Mouse (Mus musculus) olfactory bulb, adult 2 months (tissue): ENCODE measurements around the gene 1600014C10Rik. TPM values are rescaled to one million over a fixed set of nuclear protein-coding genes. Genes with fewer than 3 reads are reported as not detected.

Source experiments
- H3K27ac ChIP-seq: fragments of 200-500 bp; 2 replicates; pipeline ENCODE4 v1.5.1; 2012; ENCODE audit warnings: low read depth, low read length; ENCODE audit not compliant: insufficient read depth
- H3K4me1 ChIP-seq: fragments of 200-500 bp; 2 replicates; pipeline ENCODE4 v1.6.1; 2012; ENCODE audit warnings: low read length; ENCODE audit not compliant: control insufficient read depth, insufficient read depth
- H3K4me3 ChIP-seq: fragments of 200-500 bp; 2 replicates; pipeline ENCODE4 v1.5.1; 2012; ENCODE audit warnings: mild to moderate bottlenecking, low read depth, low read length, moderate library complexity; ENCODE audit not compliant: insufficient read depth
- CTCF ChIP-seq: fragments of 200-500 bp; IDR thresholded peaks from 2 replicates; pipeline ENCODE4 v1.5.1; 2012; ENCODE audit warnings: low read depth, mild to moderate bottlenecking, low read length, moderate library complexity; ENCODE audit not compliant: insufficient read depth
- POLR2A ChIP-seq: fragments of 200-500 bp; IDR thresholded peaks from 2 replicates; pipeline ENCODE4 v1.6.1; 2012; ENCODE audit warnings: mild to moderate bottlenecking, low read depth, low read length, moderate library complexity; ENCODE audit not compliant: insufficient read depth
- WGBS: fragments of 180-500 bp; shearing (Covaris S2); methylation state at CpG from one replicate; pipeline ENCODE4 v1.1.7; 2018; 5-methylcytosine and 5-hydroxymethylcytosine counted together
- polyA plus RNA-seq: library from polyadenylated mRNA; stranded (reverse); fragments of >200 nt; gene quantifications from 2 replicates; pipeline ENCODE4 v1.2.4, GENCODE M21; 2012; ENCODE audit warnings: low replicate concordance; ENCODE audit not compliant: missing spikeins, insufficient read depth, insufficient read length

The 1600014C10Rik gene
- polyA plus RNA-seq, 1 experiment = not detected

DNA sequence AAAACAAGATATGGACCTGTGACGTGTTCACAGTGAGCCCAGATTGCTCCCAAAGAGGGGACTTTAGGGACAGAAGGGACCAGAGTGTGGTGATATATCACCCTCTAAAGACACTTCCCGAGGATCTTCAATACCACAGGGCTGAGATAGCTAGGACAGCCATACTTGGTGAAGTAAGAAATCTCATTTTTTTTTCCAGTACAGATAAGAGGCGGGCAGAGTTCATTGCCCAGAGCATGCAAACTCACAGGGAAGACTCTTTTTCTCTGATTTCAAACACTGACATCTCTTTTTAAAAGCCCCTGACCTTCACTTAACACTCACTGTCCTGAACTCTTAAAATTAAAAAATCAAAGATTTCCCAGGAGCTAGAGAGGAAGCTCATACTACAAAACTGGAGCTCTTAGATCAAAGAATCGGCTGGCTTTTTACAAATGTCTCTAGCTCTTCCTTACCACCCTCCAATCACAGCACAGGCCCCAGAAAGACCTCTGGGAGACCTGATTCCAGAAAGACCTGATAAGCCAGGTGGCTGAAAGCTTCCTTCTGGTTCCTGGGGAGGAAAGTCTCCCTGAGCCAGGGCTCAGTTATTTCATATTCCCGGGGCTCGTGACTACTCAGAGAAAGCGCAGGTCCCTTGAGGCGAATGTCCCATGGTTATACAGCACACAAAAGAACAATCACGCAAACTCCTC, 24.1 kb upstream of the 1600014C10Rik start:
- WGBS = 89% methylated on average over 9 of the region's 9 CpGs
- H3K27ac ChIP-seq = no peak overlapping the region
- H3K4me3 ChIP-seq = no peak overlapping the region
- no peak for TF ChIP-seq CTCF
- no peak for TF ChIP-seq POLR2A
- no peaks in the 10 kb centered on the region for H3K4me1 ChIP-seq

DNA sequence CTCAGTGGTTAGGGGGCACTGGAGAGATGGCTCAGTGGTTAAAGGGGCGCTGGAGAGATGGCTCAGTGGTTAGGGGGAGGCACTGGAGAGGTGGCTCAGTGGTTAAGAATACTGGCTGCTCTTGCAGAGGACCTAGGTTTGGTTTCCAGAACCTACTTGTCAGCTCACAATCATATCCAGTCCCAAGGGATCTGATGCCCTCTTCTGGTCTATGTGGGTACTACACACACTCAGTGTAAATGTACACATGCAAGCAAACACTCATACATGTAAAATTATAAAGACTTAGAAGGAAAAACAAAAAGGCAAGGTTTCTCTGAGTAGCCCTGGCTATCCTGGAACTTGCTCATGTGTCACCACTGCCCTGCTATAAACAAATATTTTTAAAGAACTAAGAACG, 21.6 kb upstream of the 1600014C10Rik start:
- WGBS = 85% methylated on average over 2 of the region's 2 CpGs
- no peak overlapping the region for H3K4me3 ChIP-seq
- TF ChIP-seq POLR2A (no peak), CTCF (no peak)
- no peak overlapping the region for H3K27ac ChIP-seq
- no peaks in the 10 kb centered on the region for H3K4me1 ChIP-seq

DNA sequence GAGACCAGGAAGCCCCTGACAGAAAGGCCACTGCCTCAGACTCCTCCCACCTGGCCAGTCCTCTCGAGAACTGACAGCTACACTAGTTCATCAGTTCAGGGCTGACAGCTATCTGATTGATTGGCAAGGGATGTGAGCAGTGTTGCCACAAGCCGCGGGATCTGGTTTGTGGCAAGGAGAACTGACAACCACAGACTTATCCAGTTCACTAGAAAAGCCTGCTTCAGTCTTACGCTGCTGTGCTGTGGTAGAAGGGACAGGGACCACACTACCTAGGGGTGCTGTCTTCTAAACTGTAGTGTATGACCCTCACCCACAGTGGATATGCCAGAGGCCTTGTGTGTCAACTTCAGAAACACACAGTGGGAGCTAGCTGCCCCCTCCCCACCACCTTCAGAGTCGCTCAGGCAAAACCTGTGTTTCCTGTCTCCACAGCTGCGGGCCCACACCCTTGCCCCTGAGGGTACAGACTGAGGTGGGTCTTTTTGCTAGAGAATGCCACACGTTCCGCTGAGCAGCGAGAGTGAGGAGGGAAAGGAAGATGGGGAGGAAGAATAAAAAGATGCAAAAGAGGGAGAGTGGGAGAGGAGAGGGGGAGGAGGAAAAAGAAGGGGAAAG, 19.5 kb upstream of the 1600014C10Rik start:
- Histone ChIP-seq H3K4me3 (no peak overlapping the region), H3K27ac (no peak overlapping the region), H3K4me1 (peaks cover 8% of the 10 kb centered on the region)
- WGBS = 72% methylated on average over 9 of the region's 9 CpGs
- TF ChIP-seq POLR2A (no peak), CTCF (no peak)

DNA sequence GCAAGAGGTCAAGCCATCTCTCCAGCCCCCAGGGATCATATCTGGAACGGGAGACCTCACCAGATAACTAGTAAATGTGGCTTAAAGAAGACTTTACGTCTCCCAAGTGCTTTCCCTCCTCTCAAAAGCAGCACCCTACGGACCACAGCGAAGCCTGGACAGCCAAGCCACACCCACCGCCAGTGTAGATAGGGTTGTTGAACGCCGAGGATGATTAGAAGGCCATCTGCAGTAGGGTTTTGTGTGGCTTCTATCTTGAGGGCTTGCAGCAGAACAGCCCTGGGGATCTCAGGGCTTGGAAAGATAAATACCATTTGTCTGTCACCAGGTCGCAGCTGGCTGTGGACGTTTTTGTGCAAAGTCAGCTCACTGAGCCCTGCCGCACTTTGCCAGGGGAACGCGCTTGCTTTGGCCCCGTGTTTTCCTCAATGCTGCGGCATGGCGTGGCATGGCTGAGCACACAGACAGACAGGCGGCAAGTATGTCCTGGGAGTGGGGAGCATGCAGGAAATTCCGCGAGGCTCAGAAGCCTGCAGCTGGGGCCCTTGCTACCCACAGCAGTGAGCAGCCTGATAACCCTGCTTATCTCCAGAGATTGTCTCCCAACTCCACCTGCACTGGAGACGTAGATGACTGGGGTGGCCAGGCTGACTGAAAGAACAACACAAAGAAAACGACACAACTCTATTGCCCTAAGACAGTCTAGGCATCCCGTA, 15.9 kb upstream of the 1600014C10Rik start:
- WGBS = 63% methylated on average over 21 of the region's 21 CpGs
- Histone ChIP-seq H3K4me1 (peaks cover 8% of the 10 kb centered on the region), H3K4me3 (no peak overlapping the region), H3K27ac (0 out of 2 replicates have a peak overlapping the region, but pooled peaks have one; percentile 28)
- TF ChIP-seq CTCF = no peak
- TF ChIP-seq POLR2A = no peak

DNA sequence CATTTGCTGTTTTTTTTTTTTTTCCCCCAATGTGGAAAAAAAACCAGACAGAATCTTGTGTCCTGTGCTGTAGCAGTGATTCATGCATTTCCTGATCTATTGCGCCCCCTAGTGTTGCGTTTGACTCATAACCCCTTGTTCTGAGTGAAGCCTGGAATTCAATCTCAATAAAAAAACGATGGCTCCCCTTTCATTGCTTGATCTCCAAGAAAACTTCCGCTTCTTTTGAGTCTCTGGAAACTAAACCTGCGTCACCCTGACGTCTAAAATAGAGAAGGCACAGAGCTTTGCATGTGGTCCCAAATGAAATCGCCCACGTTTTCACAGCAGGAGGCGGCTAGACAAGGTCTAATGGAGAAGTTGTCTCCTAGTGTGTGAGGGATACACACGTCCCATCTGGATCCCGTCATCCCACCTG, 15.3 kb upstream of the 1600014C10Rik start:
- no peak overlapping the region for H3K4me3 ChIP-seq
- peaks cover 8% of the 10 kb centered on the region for H3K4me1 ChIP-seq
- H3K27ac ChIP-seq = no peak overlapping the region
- TF ChIP-seq CTCF (no peak), POLR2A (no peak)
- 9% methylated on average over 11 of the region's 11 CpGs for WGBS

DNA sequence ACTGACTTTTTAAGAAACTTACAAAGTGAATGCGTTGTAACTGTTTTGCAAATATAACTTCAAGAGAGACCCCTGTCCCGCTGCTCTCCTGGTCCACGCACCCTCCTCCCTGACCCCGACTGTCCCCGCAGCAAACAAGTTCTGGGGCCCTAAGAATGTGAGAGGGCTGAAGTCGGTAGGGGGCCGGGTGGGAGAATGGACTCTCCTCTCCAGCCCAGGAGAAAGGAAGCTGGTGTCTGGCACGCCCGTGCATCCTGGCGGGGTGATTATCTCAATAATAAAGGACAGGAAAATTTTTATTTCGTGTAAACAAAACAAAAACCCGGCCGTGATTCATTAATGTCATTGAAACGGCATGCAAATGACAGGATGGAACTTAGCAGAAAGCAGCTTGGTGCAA, 9.1 kb upstream of the 1600014C10Rik start:
- Histone ChIP-seq H3K4me1 (peaks cover 18% of the 10 kb centered on the region), H3K4me3 (peak overlapping the region; percentile 6; the same call in 1 of the 2 replicates), H3K27ac (peak overlapping the region; percentile 42; the same call in 1 of the 2 replicates)
- TF ChIP-seq CTCF (no peak), POLR2A (no peak)
- WGBS = 22% methylated on average over 14 of the region's 14 CpGs

DNA sequence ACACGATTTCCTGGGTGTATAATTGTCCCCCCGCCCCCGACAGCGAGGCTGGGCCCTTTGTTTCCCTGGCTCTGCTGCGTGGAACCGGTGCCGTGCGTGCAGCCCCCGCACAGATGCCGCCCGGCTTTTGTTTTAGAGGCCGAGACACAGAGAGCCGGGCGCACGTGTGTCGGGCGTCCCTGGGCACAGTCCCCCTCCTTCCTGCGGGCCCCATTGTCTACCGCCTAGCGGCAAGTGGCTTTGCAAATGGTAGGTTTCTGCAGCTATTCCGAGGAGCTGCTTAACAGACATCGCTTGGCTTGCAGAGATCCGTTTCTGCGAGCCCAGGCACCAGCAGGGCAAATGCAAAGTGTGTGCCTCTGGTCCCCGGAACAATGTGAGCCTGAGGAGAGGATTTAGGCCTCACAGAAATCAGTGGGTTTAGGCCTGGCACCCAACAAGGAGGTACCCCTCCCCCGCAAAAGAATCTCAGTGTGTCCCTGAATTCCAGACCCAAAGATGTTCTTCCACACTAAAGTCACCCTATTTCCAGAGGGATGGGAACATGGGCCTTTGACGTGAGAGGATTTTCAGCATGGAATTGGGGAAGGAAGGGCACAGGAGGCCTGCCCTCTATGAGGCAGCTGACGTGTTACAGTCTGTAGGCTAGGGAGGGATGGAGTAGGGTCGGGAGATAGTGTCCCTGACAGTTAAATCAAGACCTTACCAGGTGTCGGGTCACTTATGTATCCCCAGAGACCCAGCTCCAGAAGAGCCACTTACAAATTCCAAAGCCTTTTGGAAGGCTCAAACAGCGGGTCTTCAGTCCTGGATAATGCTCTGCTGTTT, 8.5 kb upstream of the 1600014C10Rik start:
- Histone ChIP-seq H3K27ac (peak overlapping the region; percentile 34), H3K4me1 (peaks cover 18% of the 10 kb centered on the region), H3K4me3 (peak overlapping the region; percentile 6; the same call in 1 of the 2 replicates)
- no peak for TF ChIP-seq POLR2A
- TF ChIP-seq CTCF = no peak
- WGBS = 12% methylated on average over 31 of the region's 31 CpGs

DNA sequence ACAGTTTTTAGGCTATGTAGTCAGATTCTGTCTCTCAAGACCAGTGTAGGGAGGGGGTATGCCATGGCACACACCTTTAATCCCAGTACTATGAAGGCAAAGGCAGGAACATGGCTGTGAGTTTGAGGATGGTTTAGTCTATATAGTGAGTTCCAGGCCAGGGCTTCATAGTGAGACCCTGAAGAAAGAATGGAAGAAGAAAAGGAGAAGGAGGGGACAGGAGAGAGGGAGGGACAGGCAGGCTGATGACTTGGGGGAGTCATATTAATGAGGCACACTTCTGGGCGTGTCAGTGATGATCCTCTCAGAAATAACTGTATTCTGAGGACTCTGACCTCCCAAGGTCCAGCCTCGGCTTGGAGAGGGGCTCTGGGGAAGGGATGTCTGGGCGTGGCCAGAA, 7.0 kb upstream of the 1600014C10Rik start:
- H3K4me1 ChIP-seq = peaks cover 18% of the 10 kb centered on the region
- H3K4me3 ChIP-seq = no peak overlapping the region
- TF ChIP-seq POLR2A = no peak
- TF ChIP-seq CTCF = no peak
- no peak overlapping the region for H3K27ac ChIP-seq
- WGBS = 83% methylated on average over 3 of the region's 3 CpGs

DNA sequence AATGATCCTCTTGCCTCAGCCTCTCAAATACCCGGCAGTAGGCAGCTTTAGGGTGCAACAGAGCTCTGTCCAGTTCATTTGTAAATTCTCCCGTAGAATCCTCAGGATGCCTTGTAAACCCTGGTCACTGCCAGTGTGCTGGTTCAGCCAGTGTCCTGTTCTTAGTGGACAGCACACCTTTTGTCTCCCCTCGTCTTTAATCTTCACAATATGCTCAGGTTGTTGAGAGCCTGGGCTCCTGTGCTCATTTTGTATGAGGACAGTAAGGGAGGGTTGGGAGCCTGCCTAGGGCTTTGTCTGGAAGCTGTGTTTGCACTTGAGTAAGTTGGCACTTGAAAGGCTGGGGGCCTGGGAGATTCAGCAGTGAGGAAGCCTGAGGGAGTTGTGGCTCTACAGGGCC, 3.1 kb upstream of the 1600014C10Rik start:
- TF ChIP-seq CTCF = no peak
- TF ChIP-seq POLR2A = no peak
- H3K4me1 ChIP-seq = peaks cover 13% of the 10 kb centered on the region
- H3K4me3 ChIP-seq = no peak overlapping the region
- no peak overlapping the region for H3K27ac ChIP-seq
- WGBS = 72% methylated on average over 3 of the region's 3 CpGs
